Mouse (Mus musculus): ENCODE measurements at regions not wholly inside any gene's neighbourhood (a gene's known extent, or its start where the extent isn't known, plus 50 kb on each side); places are given as distances from the start of the nearest gene placed in this dataset.

DNA sequence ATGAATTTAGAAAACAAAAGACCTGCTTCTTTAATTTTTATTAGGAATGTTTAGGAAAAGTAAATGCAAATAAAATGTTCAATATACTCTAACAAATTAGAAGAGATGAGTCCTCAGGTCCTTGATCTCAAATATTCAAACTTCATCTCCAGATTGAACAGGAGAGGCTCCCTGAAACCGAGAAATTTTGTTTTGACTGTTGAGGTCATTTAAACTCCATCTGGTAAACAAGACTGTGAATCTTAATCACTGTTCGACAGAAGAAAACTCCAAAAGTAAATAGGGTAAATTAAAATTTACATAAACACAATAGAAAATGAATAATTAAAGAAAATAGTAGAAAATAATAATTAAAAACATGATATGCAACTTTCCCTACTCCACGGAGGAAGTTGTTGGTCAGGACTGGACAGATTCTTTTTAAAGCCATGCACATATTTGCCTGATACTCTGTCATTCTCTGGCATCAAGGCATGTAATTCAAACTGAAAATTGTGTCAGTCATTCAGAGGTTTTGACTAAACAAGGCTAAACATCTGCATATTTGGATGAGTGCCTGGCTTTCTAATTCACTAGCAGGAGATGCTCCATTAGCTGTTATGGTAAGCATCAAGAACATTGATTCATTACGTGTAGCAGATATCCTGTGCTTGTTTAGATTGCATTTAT lies 470.8 kb downstream of the Cenpc1 start:
- H3K4me1 ChIP-seq (ENCODE audit: insufficient read depth), result no peaks in the 10 kb centered on the region

DNA sequence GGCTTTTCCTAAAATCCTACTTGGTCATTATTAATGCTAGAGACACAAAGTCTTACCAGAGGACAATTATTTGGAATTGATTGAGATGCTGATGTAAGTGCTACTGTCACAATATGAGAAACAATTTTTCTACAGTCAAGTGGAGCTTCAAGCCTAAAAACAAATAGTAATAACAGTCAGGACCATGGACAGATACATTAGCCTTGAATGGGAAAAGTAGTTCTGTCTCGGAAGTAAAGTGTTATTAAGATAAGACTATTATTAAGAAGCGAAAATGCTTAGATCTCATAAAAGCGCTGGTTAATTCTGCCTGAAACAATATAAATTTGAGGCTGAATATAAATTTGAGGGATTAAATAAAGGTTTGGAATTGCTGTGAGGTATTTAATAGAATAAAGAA lies 473.1 kb downstream of the Cenpc1 start:
- 61% methylated on average over 3 of the region's 3 CpGs for WGBS (ENCODE audit: insufficient replicate concordance)
- Histone ChIP-seq H3K27me3 (ENCODE audit: insufficient read depth, low read length) (no peaks in the 10 kb centered on the region), H3K4me2 (ENCODE audit: low read depth, low read length) (no peak overlapping the region), H3K4me1 (ENCODE audit: insufficient read depth) (no peaks in the 10 kb centered on the region), H3K36me3 (replicated peaks; ENCODE audit: insufficient read depth, low read length) (no peaks in the 10 kb centered on the region), H3K9ac (replicated peaks) (no peak overlapping the region), H3K4me3 (ENCODE audit: low read depth, low read length) (no peak overlapping the region), H3K27ac (ENCODE audit: low read depth) (no peak overlapping the region), H3K9me3 (ENCODE audit: low read length) (no peaks in the 10 kb centered on the region)
- TF ChIP-seq EP300 (IDR thresholded peaks at IDR 0.05; ENCODE audit: low read depth) (no peak), CTCF (IDR thresholded peaks at IDR 0.05; ENCODE audit: low read depth) (no peak)
- DNase-seq, result no peak
- ATAC-seq, result no peak

More for the DNA sequence above, 470.8 kb downstream of the Cenpc1 start:
- Histone ChIP-seq H3K4me2 (ENCODE audit: low read depth, low read length) (no peak overlapping the region), H3K9ac (replicated peaks) (no peak overlapping the region), H3K27me3 (ENCODE audit: insufficient read depth, low read length) (no peaks in the 10 kb centered on the region), H3K36me3 (replicated peaks; ENCODE audit: insufficient read depth, low read length) (no peaks in the 10 kb centered on the region), H3K9me3 (ENCODE audit: low read length) (no peaks in the 10 kb centered on the region), H3K4me3 (ENCODE audit: low read depth, low read length) (no peak overlapping the region), H3K27ac (ENCODE audit: low read depth) (no peak overlapping the region)
- TF ChIP-seq EP300 (IDR thresholded peaks at IDR 0.05; ENCODE audit: low read depth) (no peak), CTCF (IDR thresholded peaks at IDR 0.05; ENCODE audit: low read depth) (no peak)
- ATAC-seq (no peak), DNase-seq (no peak)
- WGBS (ENCODE audit: insufficient replicate concordance), result 71% methylated on average over 4 of the region's 4 CpGs

DNA sequence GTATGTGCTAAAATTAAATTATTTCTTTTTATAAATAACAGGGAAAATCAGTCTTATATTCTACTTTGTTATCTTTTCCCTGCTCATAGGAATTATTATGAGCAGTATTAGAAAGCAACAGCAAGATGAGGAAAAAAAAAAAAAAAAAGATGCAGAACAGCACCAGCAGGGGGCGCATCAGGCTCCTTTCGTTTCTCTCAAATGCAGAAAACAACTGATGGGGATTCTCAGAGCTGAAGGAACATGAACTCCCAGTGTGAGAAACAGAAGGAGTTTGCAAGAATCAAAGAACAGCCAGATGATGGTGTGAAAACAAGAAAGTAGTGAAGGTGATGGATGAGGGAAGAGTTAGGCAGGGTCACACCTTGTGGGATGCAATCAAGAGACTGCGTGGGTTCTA lies 478.7 kb downstream of the Cenpc1 start:
- WGBS (ENCODE audit: insufficient replicate concordance), result 23% methylated on average over 3 of the region's 3 CpGs
- Histone ChIP-seq H3K9me3 (ENCODE audit: low read length) (no peaks in the 10 kb centered on the region; the same call in 1 of the 2 replicates), H3K9ac (replicated peaks) (no peak overlapping the region), H3K4me3 (ENCODE audit: low read depth, low read length) (no peak overlapping the region), H3K27me3 (ENCODE audit: insufficient read depth, low read length) (no peaks in the 10 kb centered on the region), H3K4me1 (ENCODE audit: insufficient read depth) (no peaks in the 10 kb centered on the region), H3K4me2 (ENCODE audit: low read depth, low read length) (no peak overlapping the region), H3K36me3 (replicated peaks; ENCODE audit: insufficient read depth, low read length) (no peaks in the 10 kb centered on the region), H3K27ac (ENCODE audit: low read depth) (no peak overlapping the region)
- no peak for DNase-seq
- TF ChIP-seq EP300 (IDR thresholded peaks at IDR 0.05; ENCODE audit: low read depth), result no peak
- peak; percentile 25; the same call in 1 of the 2 replicates for TF ChIP-seq CTCF (IDR thresholded peaks at IDR 0.05; ENCODE audit: low read depth)
- no peak for ATAC-seq

DNA sequence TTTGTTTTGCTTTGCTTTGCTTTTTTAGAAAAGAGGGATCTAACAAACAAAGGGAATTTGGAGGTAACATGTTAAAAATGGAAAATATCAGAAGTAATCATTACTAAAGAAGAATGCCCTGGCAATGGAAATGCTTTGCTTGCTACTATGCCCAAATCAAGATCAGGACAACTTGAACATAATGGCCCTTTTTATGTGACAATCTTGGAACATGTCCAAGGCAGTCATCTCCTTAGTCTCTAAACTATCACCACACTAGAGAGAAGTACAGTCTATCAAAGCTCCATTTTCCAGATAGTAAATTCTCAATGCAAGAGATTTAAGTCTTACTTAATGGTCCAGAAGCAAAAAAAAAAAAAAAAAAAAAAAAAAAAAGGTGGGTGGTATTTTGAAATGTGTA lies 492.9 kb downstream of the Cenpc1 start:
- no peaks in the 10 kb centered on the region for H3K4me1 ChIP-seq (ENCODE audit: insufficient read depth)
- ATAC-seq, result no peak
- H3K9me3 ChIP-seq (ENCODE audit: low read length), result no peaks in the 10 kb centered on the region
- H3K27ac ChIP-seq (ENCODE audit: low read depth), result no peak overlapping the region
- no peak for DNase-seq
- TF ChIP-seq CTCF (IDR thresholded peaks at IDR 0.05; ENCODE audit: low read depth) (no peak), EP300 (IDR thresholded peaks at IDR 0.05; ENCODE audit: low read depth) (no peak)
- no peak overlapping the region for H3K4me2 ChIP-seq (ENCODE audit: low read depth, low read length)
- H3K9ac ChIP-seq (replicated peaks), result no peak overlapping the region
- H3K4me3 ChIP-seq (ENCODE audit: low read depth, low read length), result no peak overlapping the region
- H3K36me3 ChIP-seq (replicated peaks; ENCODE audit: insufficient read depth, low read length), result no peaks in the 10 kb centered on the region
- no peaks in the 10 kb centered on the region for H3K27me3 ChIP-seq (ENCODE audit: insufficient read depth, low read length)

DNA sequence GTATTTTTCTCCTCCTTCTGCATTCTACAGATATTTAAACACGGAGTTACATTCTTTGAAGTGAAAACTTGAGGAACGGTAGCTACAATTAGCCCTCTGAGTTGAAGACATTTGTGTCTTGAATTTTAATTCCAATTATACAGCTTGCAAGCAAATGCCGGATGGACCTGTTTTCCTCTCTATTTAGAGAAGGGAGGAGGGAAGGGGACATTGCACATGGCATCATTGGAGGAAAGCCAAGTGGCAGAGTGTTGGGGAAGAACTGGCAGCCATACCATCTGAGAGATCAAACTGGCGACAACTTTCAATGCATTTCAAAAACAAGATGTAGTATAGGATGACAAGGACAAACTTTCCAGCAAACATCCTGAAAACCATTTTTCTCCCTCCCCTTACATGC lies 493.4 kb downstream of the Cenpc1 start:
- H3K27ac ChIP-seq (ENCODE audit: low read depth), result no peak overlapping the region
- no peak for ATAC-seq
- 65% methylated on average over 4 of the region's 4 CpGs for WGBS (ENCODE audit: insufficient replicate concordance)
- H3K4me2 ChIP-seq (ENCODE audit: low read depth, low read length), result no peak overlapping the region
- no peak for DNase-seq
- no peaks in the 10 kb centered on the region for H3K36me3 ChIP-seq (replicated peaks; ENCODE audit: insufficient read depth, low read length)
- H3K4me1 ChIP-seq (ENCODE audit: insufficient read depth), result no peaks in the 10 kb centered on the region
- no peak overlapping the region for H3K4me3 ChIP-seq (ENCODE audit: low read depth, low read length)
- no peaks in the 10 kb centered on the region for H3K9me3 ChIP-seq (ENCODE audit: low read length)
- no peaks in the 10 kb centered on the region for H3K27me3 ChIP-seq (ENCODE audit: insufficient read depth, low read length)
- no peak for TF ChIP-seq EP300 (IDR thresholded peaks at IDR 0.05; ENCODE audit: low read depth)
- H3K9ac ChIP-seq (replicated peaks), result no peak overlapping the region

DNA sequence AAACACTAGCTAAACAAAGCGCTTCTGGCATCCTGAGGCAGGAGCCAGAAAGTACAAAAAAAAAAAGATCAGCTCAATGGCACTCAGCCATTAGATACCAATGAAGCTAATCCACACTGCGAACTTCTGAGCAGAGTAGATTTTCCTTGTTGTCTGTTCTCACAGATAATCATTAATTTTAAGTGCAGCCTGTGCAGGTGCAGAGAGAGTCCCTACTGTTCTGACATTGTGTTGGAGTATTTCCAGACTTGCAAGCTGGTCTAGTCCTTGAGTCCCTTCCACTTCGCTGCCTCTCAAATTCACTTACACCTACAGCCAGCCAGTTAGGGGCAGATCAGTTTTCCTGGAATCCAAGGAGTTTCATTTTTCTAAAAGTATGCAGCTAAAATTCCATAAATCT lies 494.0 kb downstream of the Cenpc1 start:
- Histone ChIP-seq H3K4me1 (ENCODE audit: insufficient read depth) (no peaks in the 10 kb centered on the region), H3K4me3 (ENCODE audit: low read depth, low read length) (no peak overlapping the region), H3K36me3 (replicated peaks; ENCODE audit: insufficient read depth, low read length) (no peaks in the 10 kb centered on the region), H3K4me2 (ENCODE audit: low read depth, low read length) (no peak overlapping the region), H3K27ac (ENCODE audit: low read depth) (no peak overlapping the region), H3K9ac (replicated peaks) (no peak overlapping the region), H3K9me3 (ENCODE audit: low read length) (no peaks in the 10 kb centered on the region), H3K27me3 (ENCODE audit: insufficient read depth, low read length) (no peaks in the 10 kb centered on the region)
- ATAC-seq, result no peak
- DNase-seq, result no peak
- TF ChIP-seq EP300 (IDR thresholded peaks at IDR 0.05; ENCODE audit: low read depth) (no peak), CTCF (IDR thresholded peaks at IDR 0.05; ENCODE audit: low read depth) (no peak)
- 72% methylated on average over 3 of the region's 3 CpGs for WGBS (ENCODE audit: insufficient replicate concordance)

DNA sequence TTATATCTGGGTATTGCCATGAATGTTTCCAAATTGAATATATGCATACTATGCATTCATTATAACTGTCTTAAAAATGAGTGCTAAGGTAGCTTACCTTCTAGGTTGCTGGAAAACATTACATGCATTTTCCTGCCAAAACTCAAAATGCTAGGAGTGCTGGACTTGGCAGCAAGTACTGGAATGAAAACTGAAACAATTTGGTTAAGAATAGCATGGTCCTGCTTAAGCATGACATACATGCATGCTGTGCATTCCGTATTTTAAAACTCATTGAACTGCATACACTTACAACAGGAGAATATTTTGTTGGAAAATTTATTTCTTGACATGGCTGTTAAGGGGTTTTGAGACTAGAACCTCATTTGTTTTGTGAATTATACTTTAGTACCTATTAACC lies 529.1 kb downstream of the Cenpc1 start:
- Histone ChIP-seq H3K36me3 (replicated peaks; ENCODE audit: insufficient read depth, low read length) (no peaks in the 10 kb centered on the region), H3K4me2 (ENCODE audit: low read depth, low read length) (no peak overlapping the region), H3K27ac (ENCODE audit: low read depth) (no peak overlapping the region), H3K27me3 (ENCODE audit: insufficient read depth, low read length) (no peaks in the 10 kb centered on the region), H3K4me3 (ENCODE audit: low read depth, low read length) (no peak overlapping the region), H3K4me1 (ENCODE audit: insufficient read depth) (no peaks in the 10 kb centered on the region), H3K9me3 (ENCODE audit: low read length) (peaks cover 4% of the 10 kb centered on the region; the same call in 1 of the 2 replicates), H3K9ac (replicated peaks) (no peak overlapping the region)
- no peak for ATAC-seq
- no peak for TF ChIP-seq EP300 (IDR thresholded peaks at IDR 0.05; ENCODE audit: low read depth)
- TF ChIP-seq CTCF (IDR thresholded peaks at IDR 0.05; ENCODE audit: low read depth), result no peak
- WGBS (ENCODE audit: insufficient replicate concordance), result 67% methylated on average over 1 of the region's 1 CpGs
- no peak for DNase-seq

Measured in liver, postnatal 0 days (tissue).